Mouse (Mus musculus) liver, embryonic 14.5 days (tissue): ENCODE results near the gene Midn. TPM values are rescaled to one million over a fixed set of nuclear protein-coding genes. Genes with fewer than 3 reads are reported as not detected.

Source experiments
- ATAC-seq: fragments of 200-750 bp; cut with Nextera tagmentation; 2 replicates; pipeline ENCODE4 v1.8.0; 2017; ENCODE audit warnings: moderate number of reproducible peaks, mild to moderate bottlenecking, moderate library complexity; ENCODE audit not compliant: insufficient read depth
- DNase-seq, 3 experiments: peaks; one replicate each; pipeline ENCODE4 v3.0.0-alpha.2; 2012 to 2013; ENCODE audit warnings: low read depth in 3 of 3, low spot score in 3 of 3
- H3K27ac ChIP-seq: fragments of 300-500 bp; sonication (generic); 2 replicates; pipeline ENCODE4 v1.5.1; 2014; ENCODE audit warnings: moderate library complexity, mild to moderate bottlenecking, control low read depth, inconsistent platforms
- H3K27me3 ChIP-seq: fragments of 300-500 bp; sonication (generic); 2 replicates; pipeline ENCODE4 v1.6.1; 2014; ENCODE audit warnings: mild to moderate bottlenecking, low read length, moderate library complexity; ENCODE audit not compliant: control insufficient read depth, insufficient read depth
- H3K36me3 ChIP-seq: fragments of 300-500 bp; sonication (generic); replicated peaks from 2 replicates; pipeline ENCODE4 v1.6.1; 2014; ENCODE audit warnings: low read depth; ENCODE audit not compliant: control insufficient read depth, insufficient read depth
- H3K4me1 ChIP-seq, 2 experiments: fragments of 200-500 bp in 1 of 2; fragments of 300-500 bp in 1 of 2; sonication (generic) in 1 of 2; replicated peaks; 2 replicates each; pipeline ENCODE4 v1.6.1; 2012 to 2014; ENCODE audit warnings: antibody characterized with exemption in 1 of 2, inconsistent platforms in 1 of 2, low read length in 1 of 2; ENCODE audit not compliant: control insufficient read depth in 2 of 2, insufficient read depth in 2 of 2
- H3K4me2 ChIP-seq: fragments of 300-500 bp; sonication (generic); 2 replicates; pipeline ENCODE4 v1.6.1; 2014; ENCODE audit warnings: low read depth, mild to moderate bottlenecking, control low read depth, moderate library complexity
- H3K4me3 ChIP-seq, 2 experiments: fragments of 200-500 bp in 1 of 2; fragments of 300-500 bp in 1 of 2; sonication (generic) in 1 of 2; 2 replicates each; pipeline ENCODE4 v1.5.1; 2012 to 2014; ENCODE audit warnings: low read depth in 2 of 2, low read length in 2 of 2, mild to moderate bottlenecking in 2 of 2, control low read depth in 1 of 2, inconsistent platforms in 1 of 2, moderate library complexity in 1 of 2; ENCODE audit not compliant: insufficient read depth in 1 of 2
- H3K9ac ChIP-seq: fragments of 300-500 bp; sonication (generic); replicated peaks from 2 replicates; pipeline ENCODE4 v1.6.1; 2014; ENCODE audit warnings: mild to moderate bottlenecking, control low read depth, moderate library complexity
- H3K9me3 ChIP-seq: fragments of 300-500 bp; sonication (generic); 2 replicates; pipeline ENCODE4 v1.6.1; 2016; ENCODE audit warnings: low read length, mixed read lengths; ENCODE audit not compliant: control insufficient read depth
- CTCF ChIP-seq: IDR thresholded peaks from 2 replicates; pipeline ENCODE4 v1.5.1; 2016; ENCODE audit warnings: antibody characterized with exemption, low read depth, control low read depth
- EP300 ChIP-seq: IDR thresholded peaks from 2 replicates; pipeline ENCODE4 v1.6.1; 2016; ENCODE audit warnings: antibody characterized with exemption, low read depth
- WGBS: fragments of 180-500 bp; shearing (Covaris S2); extraction: QIAGEN DNeasy Blood & Tissue Kit; methylation state at CpG from one replicate; pipeline ENCODE4 v1.1.7; 2014; ENCODE audit not compliant: insufficient replicate concordance; 5-methylcytosine and 5-hydroxymethylcytosine counted together
- polyA plus RNA-seq, 2 experiments: library from polyadenylated mRNA; depleted of rRNA in 1 of 2; stranded (reverse) in 1 of 2; unstranded in 1 of 2; fragments of >200 nt; fragmentation: Nextera tagmentation in 1 of 2; extraction: Ambion mirVana in 1 of 2; gene quantifications; 2 replicates each; pipeline versions ENCODE4 v1.2.1 to v1.2.3; 2012 to 2014

Gene Midn
- polyA plus RNA-seq, 2 experiments = 5.1 to 9.1 TPM

DNA sequence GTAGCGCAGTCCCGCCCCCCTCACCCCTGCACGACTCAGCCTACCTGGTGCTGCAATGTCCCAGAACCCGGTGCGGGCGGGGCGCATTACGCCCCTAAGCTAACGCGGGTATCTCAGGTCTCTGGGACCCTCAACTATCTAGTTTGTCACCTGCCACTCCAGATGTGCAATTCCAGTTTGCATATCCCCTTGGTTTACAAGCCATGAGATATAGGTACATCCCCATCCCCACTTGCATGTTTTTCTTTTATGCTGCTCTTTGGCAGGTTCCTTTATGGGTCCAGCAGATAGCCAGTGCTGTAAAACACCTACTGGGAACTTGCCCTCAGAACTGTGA, 8.7 kb upstream of the Midn start:
- TF ChIP-seq CTCF (no peak), EP300 (no peak)
- WGBS = 2% methylated on average over 10 of the region's 10 CpGs
- DNase-seq (no peak), ATAC-seq (no peak)
- Histone ChIP-seq H3K27ac (no peak overlapping the region), H3K9ac (no peak overlapping the region; the same call in 1 of the 2 replicates), H3K36me3 (peaks cover 6% of the 10 kb centered on the region), H3K4me3 (peak overlapping the region; percentile 54 to 55), H3K4me1 (peaks cover 2 to 24% of the 10 kb centered on the region in 2 experiments; a peak in 3 of 4 replicates), H3K9me3 (no peaks in the 10 kb centered on the region), H3K27me3 (peaks cover 33% of the 10 kb centered on the region), H3K4me2 (peak overlapping the region; percentile 83)

DNA sequence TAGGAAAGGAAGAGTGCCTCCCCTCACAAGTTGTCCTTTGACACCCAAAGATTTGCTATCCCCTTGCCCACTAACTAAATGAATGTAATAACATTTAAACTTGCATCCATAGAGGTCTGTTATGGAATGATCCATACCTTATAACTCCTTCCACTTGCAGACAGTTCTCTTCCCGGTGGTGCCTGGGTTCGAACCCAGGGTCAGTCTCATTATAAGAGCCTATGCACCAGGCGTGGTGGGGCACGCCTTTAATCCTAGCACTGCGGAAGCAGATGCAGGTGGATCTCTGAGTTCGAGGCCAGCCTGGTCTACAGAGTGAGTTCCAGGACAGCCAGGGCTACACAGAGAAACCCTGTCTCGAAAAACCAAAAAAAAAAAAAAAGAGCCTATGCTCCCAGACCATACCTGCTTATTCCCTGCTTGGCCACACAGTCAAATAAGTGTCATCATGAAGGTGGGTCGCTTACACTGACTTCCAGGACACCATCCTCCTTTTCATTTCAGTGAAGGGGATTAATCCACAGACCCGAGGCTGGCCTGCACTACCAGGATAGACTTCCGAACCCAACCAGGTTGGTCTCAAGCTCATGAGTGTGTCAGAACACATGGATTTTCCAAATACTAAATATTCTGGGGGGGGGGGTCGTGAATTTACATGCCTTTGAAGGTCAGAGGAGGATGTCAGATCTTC, 8.0 kb upstream of the Midn start:
- DNase-seq = no peak
- no peak overlapping the region for H3K27ac ChIP-seq
- peaks cover 33% of the 10 kb centered on the region for H3K27me3 ChIP-seq
- peaks cover 12% of the 10 kb centered on the region for H3K36me3 ChIP-seq
- TF ChIP-seq EP300 = no peak
- no peak for TF ChIP-seq CTCF
- no peak overlapping the region for H3K9ac ChIP-seq
- H3K9me3 ChIP-seq = no peaks in the 10 kb centered on the region
- WGBS = 74% methylated on average over 11 of the region's 11 CpGs
- no peak overlapping the region for H3K4me2 ChIP-seq
- H3K4me1 ChIP-seq = peaks cover 2 to 24% of the 10 kb centered on the region in 2 experiments; a peak in 3 of 4 replicates
- no peak for ATAC-seq
- H3K4me3 ChIP-seq = no peak overlapping the region

DNA sequence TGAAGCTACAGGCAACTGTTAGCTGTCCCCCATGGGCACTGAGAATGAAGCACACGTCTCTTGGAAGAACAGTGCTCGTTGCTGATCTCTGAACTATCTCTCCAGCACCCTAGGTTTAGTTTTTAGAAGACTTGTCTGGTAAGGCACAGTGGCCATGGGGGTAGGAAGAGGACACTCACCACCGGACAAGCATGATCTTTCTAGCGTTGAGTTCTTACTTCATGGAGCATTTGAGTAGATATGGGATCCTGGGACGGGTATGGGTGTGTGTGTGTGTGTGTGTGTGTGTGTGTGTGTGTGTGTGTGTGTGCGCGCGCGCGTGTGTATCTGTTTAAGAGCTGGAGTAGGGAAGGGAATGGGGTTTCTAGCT, 7.4 kb upstream of the Midn start, which contains the start of gene Cbarp:
TSS of gene Cbarp (minus strand) at position 170 of the 370 bp plus-strand sequence.
- peak within 1 kb of the TSS; percentile 62 to 71 for H3K4me3 ChIP-seq
- peak within 1 kb of the TSS; percentile 83 for H3K27ac ChIP-seq
- WGBS = 67% methylated on average over 10 of the region's 10 CpGs
- DNase-seq (no peak), ATAC-seq (no peak)
- H3K4me1 ChIP-seq = peaks cover 5 to 26% of the 10 kb centered on the region in 2 experiments
- peaks cover 33% of the 10 kb centered on the region for H3K27me3 ChIP-seq
- peak within 1 kb of the TSS; percentile 60 for H3K9ac ChIP-seq
- H3K36me3 ChIP-seq = peaks cover 15% of the 10 kb centered on the region
- no peak for TF ChIP-seq EP300
- no peak for TF ChIP-seq CTCF
- H3K9me3 ChIP-seq = no peaks in the 10 kb centered on the region
- peak within 1 kb of the TSS; percentile 94 for H3K4me2 ChIP-seq

DNA sequence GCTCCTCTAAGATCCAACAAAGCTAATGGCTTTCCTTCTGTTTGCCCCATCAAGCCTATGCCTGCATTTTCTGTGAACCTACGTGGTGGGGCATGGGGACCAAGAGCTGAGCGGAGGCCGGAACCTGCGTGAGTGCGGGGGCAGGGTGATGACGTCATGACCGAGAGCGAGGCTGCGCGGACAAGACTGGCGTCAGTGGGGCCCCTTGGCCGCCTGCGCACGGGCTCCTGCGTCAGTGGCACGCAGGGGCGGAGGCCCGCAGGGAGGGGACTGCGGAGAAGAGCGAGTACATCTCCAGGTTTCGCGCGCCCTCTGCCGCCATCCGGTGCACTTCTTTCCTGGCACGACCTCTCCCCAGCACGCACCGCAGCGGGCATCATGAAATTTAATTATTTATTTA, 6.8 kb upstream of the Midn start:
- Histone ChIP-seq H3K9ac (peak overlapping the region; percentile 60), H3K27me3 (peaks cover 32% of the 10 kb centered on the region), H3K27ac (peak overlapping the region; percentile 83), H3K4me1 (peaks cover 11 to 31% of the 10 kb centered on the region in 2 experiments), H3K4me2 (peak overlapping the region; percentile 94), H3K9me3 (no peaks in the 10 kb centered on the region), H3K36me3 (peaks cover 16% of the 10 kb centered on the region), H3K4me3 (peak overlapping the region; percentile 62 to 71)
- DNase-seq = peak; percentile 89 to 92 (median 92)
- peak; percentile 74 for ATAC-seq
- TF ChIP-seq CTCF = peak; percentile 89
- no peak; the same call in 1 of the 2 replicates for TF ChIP-seq EP300
- WGBS = under 1% methylated on average over 29 of the region's 29 CpGs

DNA sequence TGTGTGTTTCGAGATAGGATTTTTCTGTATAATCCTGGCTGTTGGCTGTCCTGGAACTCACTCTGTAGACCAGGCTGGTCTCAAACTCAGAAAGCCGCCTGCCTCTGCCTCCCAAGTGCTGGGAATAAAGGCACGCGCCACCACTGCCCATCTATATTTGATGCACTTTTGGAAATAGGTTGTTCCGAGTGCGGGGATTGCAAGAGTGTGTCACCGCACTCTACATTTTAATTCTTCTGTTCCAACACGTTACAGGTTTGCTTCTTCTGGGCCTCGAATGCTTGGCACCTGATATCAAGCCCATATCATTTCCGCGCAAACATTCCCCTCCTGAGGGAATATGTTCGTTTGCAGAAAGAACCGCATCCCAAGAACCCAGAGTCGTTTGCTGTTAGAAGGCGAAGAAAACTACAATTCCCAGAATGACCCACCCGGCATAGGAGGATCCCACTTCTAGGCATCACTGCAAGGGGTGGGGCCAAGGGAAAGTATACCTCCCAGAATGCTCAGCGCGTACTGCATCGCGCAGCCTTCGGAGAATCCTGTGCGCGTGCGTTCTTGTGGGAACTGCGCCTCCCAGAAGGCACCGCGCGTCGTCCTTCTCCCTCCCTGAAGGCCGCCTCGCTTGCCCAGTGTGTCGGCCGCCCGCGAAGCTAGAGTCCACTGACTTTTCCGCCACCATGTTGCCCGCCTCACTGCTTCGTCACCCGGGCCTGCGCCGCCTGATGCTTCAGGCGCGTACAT, 6.1 kb upstream of the Midn start:
- H3K9me3 ChIP-seq = no peaks in the 10 kb centered on the region
- ATAC-seq (peak; percentile 84), DNase-seq (peak; percentile 99)
- peaks cover 18 to 36% of the 10 kb centered on the region in 2 experiments for H3K4me1 ChIP-seq
- under 1% methylated on average over 43 of the region's 43 CpGs for WGBS
- H3K27ac ChIP-seq = peak overlapping the region; percentile 86
- H3K4me2 ChIP-seq = peak overlapping the region; percentile 94
- TF ChIP-seq EP300 (no peak), CTCF (no peak)
- H3K36me3 ChIP-seq = peaks cover 16% of the 10 kb centered on the region
- peak overlapping the region; percentile 84 for H3K9ac ChIP-seq
- peaks cover 25% of the 10 kb centered on the region for H3K27me3 ChIP-seq
- H3K4me3 ChIP-seq = peak overlapping the region; percentile 70 to 71
